Mouse (Mus musculus) gastrocnemius, adult 8-10 months (tissue): ENCODE results near the gene Gm10644. TPM values are rescaled to one million over a fixed set of nuclear protein-coding genes. Genes with fewer than 3 reads are reported as not detected.

Source experiments
- DNase-seq, 2 experiments: peaks; one replicate each; pipeline ENCODE4 v3.0.0; 2022; ENCODE audit warnings: low spot score in 2 of 2
- total RNA-seq, 4 experiments: library from RNA; stranded (reverse); gene quantifications; 2 replicates each; pipeline ENCODE4 v1.2.4; 2022

Gm10644 gene
- total RNA-seq, 4 experiments from 2014 or later, result 0.24 to 0.94 (median 0.58) TPM

GRCm38 (mm10) chr8:83937645-83938044 lies 17.4 kb downstream of the Gm10644 start:
- no peak for DNase-seq

DNA sequence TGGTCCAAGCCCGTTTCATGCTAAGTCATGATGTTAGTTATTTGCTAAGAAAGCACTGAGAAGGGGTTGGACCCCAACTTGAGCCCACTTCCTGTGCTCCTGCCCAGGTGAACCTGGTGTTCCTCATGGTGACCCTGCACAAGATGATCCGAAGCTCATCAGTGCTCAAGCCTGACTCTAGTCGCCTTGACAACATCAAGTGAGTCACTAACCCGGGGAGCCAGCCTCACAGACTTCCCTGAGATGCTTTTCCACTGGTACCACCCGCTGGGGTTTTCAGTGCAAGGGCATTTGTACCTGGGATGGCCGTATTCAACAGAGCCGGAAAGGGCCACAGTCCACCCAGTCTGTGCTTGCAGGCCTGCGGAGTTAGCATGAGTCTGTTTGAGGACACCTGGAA lies 19.6 kb downstream of the Gm10644 start:
- no peak for DNase-seq

DNA sequence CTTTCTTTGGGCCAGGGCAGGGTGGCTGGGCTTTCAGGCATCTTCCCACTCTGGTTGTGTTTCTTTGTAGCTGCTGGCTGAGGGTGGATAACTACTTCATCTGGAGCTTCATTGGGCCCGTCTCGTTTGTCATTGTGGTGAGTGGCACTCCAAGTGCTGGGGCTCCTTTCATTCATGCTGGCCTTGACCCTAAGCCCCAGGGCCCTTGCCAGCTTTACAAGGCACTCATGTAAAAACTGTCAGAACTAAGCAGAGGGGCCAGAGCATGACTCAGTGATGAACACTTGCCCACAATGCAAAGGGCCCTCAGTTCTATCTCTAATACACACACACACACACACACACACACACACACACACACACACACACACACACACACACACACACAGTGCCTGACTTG lies 20.0 kb downstream of the Gm10644 start:
- DNase-seq, result no peak

- DNase-seq, result no peak
Observed at GRCm38 (mm10) chr8:83934222-83934621, 20.8 kb downstream of the Gm10644 start.

DNA sequence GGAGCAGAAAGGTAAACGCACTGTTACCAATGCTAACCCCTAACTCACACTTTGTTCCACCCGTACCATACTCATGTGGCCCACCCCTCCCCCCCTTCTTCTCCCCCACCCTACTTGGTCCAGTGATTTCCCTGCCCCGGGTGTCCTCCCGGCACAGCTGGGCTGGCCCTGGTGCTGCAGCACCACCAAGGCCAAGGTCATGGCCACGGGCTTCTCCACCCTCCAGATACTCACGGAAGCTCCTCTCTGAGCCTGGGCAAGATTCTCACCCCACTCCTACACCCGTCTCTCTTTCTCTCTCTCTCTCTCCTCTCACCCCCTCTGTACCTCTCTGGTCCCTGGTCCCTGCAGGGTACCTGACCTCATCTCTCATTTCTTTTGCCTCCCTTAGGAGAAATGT lies 28.7 kb downstream of the Gm10644 start:
- no peak for DNase-seq

DNA sequence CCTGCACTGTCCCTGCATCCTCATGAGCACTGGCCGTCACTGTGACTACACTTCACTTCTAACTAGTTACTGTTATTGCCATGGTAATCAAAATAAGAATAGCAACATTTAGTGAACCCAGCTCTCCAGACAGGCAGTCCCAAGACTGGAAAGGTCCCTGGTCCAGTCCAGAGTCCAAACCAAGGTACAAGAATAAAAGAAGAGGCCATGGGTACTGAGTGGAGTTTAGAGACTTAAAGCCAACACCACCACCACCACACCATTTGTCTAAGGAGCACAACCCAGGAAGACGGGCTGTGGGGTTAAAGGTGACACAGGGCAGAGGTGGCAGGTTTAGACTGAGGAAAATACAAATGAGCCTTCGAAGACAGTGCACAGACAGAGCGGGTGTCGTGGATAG lies 30.4 kb downstream of the Gm10644 start:
- DNase-seq, result no peak

- no peak for DNase-seq
Observed at GRCm38 (mm10) chr8:83922727-83923126, 32.3 kb downstream of the Gm10644 start.

GRCm38 (mm10) chr8:83921558-83921957 lies 33.4 kb downstream of the Gm10644 start:
- peak; percentile 59 to 60 for DNase-seq

DNA sequence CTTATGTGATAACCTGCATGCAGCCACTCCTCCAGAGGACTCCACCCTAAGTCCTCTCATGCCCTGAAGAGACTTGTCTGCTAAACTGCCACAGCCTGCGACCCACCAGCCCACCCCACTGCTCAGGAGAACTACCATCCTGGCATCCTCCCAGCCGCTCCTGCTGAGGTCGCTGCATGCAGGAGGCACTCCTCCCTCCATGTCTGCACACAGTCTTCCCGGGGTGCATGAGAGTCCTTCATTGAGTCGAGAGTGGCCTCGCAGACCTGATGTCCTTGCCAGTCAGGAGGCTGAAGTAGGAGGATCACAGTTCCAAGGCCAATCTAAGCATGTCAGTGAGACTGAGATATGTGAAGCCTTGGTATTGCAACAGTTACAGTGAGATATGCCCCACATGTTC lies 37.4 kb downstream of the Gm10644 start:
- no peak for DNase-seq

DNA sequence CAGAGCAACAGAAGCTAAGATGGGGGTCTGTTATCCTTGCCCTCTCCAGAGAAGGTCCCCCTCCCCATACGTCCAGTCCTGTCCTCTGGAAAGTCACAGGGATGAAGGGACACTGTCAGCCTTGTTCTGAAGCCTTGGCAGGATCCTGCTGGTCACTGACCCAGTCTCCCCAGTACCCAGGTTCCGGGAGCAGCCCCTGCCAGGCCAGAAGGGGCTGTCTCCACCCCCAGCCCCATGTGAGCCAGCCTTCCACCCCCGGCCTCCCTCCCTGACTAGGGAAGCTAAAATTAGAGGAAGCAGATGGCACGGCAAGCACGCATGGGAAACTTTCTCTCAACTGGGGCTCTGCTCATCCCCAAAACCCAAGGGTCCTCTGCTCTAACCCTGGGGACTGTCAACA lies 39.0 kb downstream of the Gm10644 start:
- DNase-seq, result no peak

- DNase-seq, result no peak
Observed at GRCm38 (mm10) chr8:83914860-83915259, 40.1 kb downstream of the Gm10644 start.

DNA sequence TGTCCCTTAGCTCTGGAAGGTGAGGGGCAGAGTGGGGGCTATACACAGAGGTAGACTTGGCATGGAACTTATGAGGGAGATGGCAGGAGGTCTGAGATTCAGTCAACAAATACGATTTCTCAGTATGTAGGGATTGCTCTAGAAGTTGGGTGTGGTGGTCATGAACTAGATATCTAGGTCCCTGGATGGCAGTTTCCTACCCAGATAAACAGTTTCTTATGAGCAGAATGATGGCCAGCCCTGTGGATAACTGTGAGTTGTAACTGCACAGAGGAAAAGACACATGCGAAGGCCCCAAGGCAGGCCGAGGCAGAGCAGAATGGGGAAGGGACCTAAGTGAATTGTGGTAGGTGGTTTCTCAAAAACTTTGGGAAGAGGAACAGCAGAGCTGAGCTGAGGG lies 40.8 kb downstream of the Gm10644 start:
- no peak for DNase-seq

- no peak for DNase-seq
Observed at GRCm38 (mm10) chr8:83911809-83912731, 42.9 kb downstream of the Gm10644 start.

GRCm38 (mm10) chr8:83909311-83909710 lies 45.7 kb downstream of the Gm10644 start:
- no peak for DNase-seq

DNA sequence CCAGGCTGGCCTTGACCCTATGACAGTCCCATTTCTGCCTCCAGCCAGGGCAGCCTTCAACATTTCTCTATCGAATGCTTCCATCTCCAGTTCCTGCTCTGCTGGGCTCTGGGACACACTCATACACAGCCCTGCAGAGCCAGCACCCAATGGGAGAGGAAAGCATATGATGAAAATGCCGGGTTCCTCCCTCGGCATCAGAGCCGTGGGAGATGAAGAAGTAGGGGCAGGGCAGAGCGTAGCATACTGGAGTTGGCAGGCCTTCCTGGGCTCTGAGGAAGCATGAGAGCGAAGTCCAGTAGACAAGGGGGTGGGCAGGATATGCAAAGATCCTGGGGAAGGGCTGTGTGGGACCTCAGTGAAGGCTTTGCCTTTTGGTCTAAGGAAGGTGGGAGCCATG lies 46.4 kb downstream of the Gm10644 start:
- DNase-seq, result no peak

- DNase-seq, result no peak
Observed at GRCm38 (mm10) chr8:83902961-83903666, 51.9 kb downstream of the Gm10644 start.

GRCm38 (mm10) chr8:83901566-83902485 lies 53.2 kb downstream of the Gm10644 start:
- no peak for DNase-seq

GRCm38 (mm10) chr8:83900957-83901270 lies 54.1 kb downstream of the Gm10644 start:
- DNase-seq, result no peak

DNA sequence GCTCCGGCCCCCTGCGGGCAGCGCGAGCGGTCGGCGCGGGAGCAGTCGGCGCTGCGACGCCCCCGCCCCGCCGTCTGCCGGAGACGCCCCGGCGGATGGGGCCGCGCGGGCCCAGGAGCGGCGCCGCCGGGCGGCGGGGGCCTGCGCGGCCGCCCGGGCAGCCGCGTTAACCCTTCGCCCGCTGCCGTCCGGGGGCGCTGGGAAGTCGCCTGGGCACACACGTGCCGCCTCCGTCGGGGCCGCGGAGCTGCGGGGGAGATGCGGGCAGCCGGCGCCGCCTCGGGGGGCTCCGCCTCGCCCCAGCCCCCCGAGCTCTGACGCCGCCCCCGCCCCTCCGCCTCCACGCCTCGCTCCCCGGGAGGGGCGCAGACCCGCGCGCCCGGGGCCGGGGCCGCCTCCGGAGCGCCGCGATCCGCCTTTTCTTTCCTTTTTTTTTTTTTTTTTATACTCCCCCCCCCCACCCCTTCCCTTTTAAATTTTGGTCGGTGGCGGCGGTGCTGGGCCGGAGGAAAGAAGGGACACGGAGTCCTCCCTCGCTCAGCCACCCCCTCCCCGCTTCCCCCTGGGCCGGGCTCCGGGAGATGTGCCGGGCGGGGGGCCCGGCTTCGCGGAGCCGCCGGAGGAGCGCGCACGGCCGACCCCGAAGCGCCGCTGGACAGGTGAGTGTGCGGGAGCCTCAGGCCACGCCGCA lies 54.6 kb downstream of the Gm10644 start:
- no peak for DNase-seq

- peak; percentile 61 to 69 for DNase-seq
Observed at GRCm38 (mm10) chr8:83899363-83900252, 55.4 kb downstream of the Gm10644 start, which contains the start of gene Adgrl1. TSS of gene Adgrl1 (plus strand) at chr8:83900105.
